Mouse (Mus musculus) left cerebral cortex, adult 9 months (tissue): ENCODE results near the gene Rab20.
A peak's percentile ranks its signal among the peaks of the same experiment; 100 is the strongest.

Experiments
- DNase-seq, 2 experiments: peaks; one replicate each; pipeline ENCODE4 v3.0.0; 2022; ENCODE audit warnings: low spot score in 2 of 2

The Rab20 gene

GRCm38 (mm10) chr8:11452974-11453373, 25.5 kb downstream of the Rab20 start:
- peak in 1 of 2 experiments; percentile 32 for DNase-seq

- DNase-seq: no peak
Measured at GRCm38 (mm10) chr8:11452559-11452958, 26.0 kb downstream of the Rab20 start.

GRCm38 (mm10) chr8:11452152-11452551, 26.4 kb downstream of the Rab20 start:
- DNase-seq: no peak

- DNase-seq: peak in 1 of 2 experiments; percentile 19
Measured at GRCm38 (mm10) chr8:11450184-11451113, 28.1 kb downstream of the Rab20 start.

GRCm38 (mm10) chr8:11447910-11448570, 30.5 kb downstream of the Rab20 start:
- no peak for DNase-seq

GRCm38 (mm10) chr8:11445790-11446189, 32.7 kb downstream of the Rab20 start:
- DNase-seq: no peak

- DNase-seq: no peak
Measured at GRCm38 (mm10) chr8:11444216-11444615, 34.3 kb downstream of the Rab20 start.

GRCm38 (mm10) chr8:11443611-11444010, 34.9 kb downstream of the Rab20 start:
- DNase-seq: no peak

GRCm38 (mm10) chr8:11441291-11441690, 37.2 kb downstream of the Rab20 start:
- no peak for DNase-seq

- DNase-seq: peak in 1 of 2 experiments; percentile 61
Measured at GRCm38 (mm10) chr8:11437862-11438261, 40.6 kb downstream of the Rab20 start.

GRCm38 (mm10) chr8:11430688-11431087, 47.8 kb downstream of the Rab20 start:
- no peak for DNase-seq

GRCm38 (mm10) chr8:11423091-11423490, 55.4 kb downstream of the Rab20 start:
- no peak for DNase-seq

GRCm38 (mm10) chr8:11421968-11422367, 56.5 kb downstream of the Rab20 start:
- DNase-seq: peak in 1 of 2 experiments; percentile 45

GRCm38 (mm10) chr8:11421105-11421504, 57.4 kb downstream of the Rab20 start:
- DNase-seq: peak in 1 of 2 experiments; percentile 38

GRCm38 (mm10) chr8:11419645-11420044, 58.9 kb downstream of the Rab20 start:
- peak in 1 of 2 experiments; percentile 44 for DNase-seq

- DNase-seq: peak in 1 of 2 experiments; percentile 82
Measured at GRCm38 (mm10) chr8:11419232-11419631, 59.3 kb downstream of the Rab20 start.

GRCm38 (mm10) chr8:11417762-11418161, 60.7 kb downstream of the Rab20 start:
- DNase-seq: peak in 1 of 2 experiments; percentile 55

- DNase-seq: no peak
Measured at GRCm38 (mm10) chr8:11415089-11415488, 63.4 kb downstream of the Rab20 start.

GRCm38 (mm10) chr8:11414304-11414703, 64.2 kb downstream of the Rab20 start:
- DNase-seq: peak; percentile 79 to 82

- no peak for DNase-seq
Measured at GRCm38 (mm10) chr8:11412450-11412849, 66.1 kb downstream of the Rab20 start.

- no peak for DNase-seq
Measured at GRCm38 (mm10) chr8:11411504-11412124, 66.9 kb downstream of the Rab20 start.
